Mouse (Mus musculus) intestine, postnatal 0 days (tissue): ENCODE data around the gene Prpf38b. TPM values are rescaled to one million over a fixed set of nuclear protein-coding genes. Genes with fewer than 3 reads are reported as not detected.

ENCODE experiments used
- ATAC-seq: fragments of 200-750 bp; cut with Nextera tagmentation; 2 replicates; pipeline ENCODE4 v1.8.0; 2017; ENCODE audit warnings: mild to moderate bottlenecking, moderate TSS enrichment, moderate library complexity
- H3K27ac ChIP-seq: fragments of 300-500 bp; sonication (generic); 2 replicates; pipeline ENCODE4 v1.5.1; 2014; ENCODE audit warnings: mild to moderate bottlenecking, low read depth, low read length, moderate library complexity
- H3K27me3 ChIP-seq: fragments of 300-500 bp; sonication (generic); replicated peaks from 2 replicates; pipeline ENCODE4 v1.6.1; 2014; ENCODE audit warnings: low read length, mixed read lengths; ENCODE audit not compliant: control insufficient read depth, insufficient read depth
- H3K36me3 ChIP-seq: fragments of 300-500 bp; sonication (generic); 2 replicates; pipeline ENCODE4 v1.6.1; 2014; ENCODE audit warnings: mild to moderate bottlenecking, moderate library complexity; ENCODE audit not compliant: control insufficient read depth, insufficient read depth
- H3K4me1 ChIP-seq: fragments of 300-500 bp; sonication (generic); replicated peaks from 2 replicates; pipeline ENCODE4 v1.6.1; 2014; ENCODE audit warnings: antibody characterized with exemption, low read length, mixed read lengths; ENCODE audit not compliant: control insufficient read depth, insufficient read depth
- H3K4me2 ChIP-seq: fragments of 300-500 bp; sonication (generic); replicated peaks from 2 replicates; pipeline ENCODE4 v1.6.1; 2014; ENCODE audit warnings: low read depth, mild to moderate bottlenecking, moderate library complexity
- H3K4me3 ChIP-seq: fragments of 300-500 bp; sonication (generic); 2 replicates; pipeline ENCODE4 v1.5.1; 2014; ENCODE audit warnings: low read depth, low read length
- H3K9ac ChIP-seq: fragments of 300-500 bp; sonication (generic); 2 replicates; pipeline ENCODE4 v1.6.1; 2014; ENCODE audit warnings: mild to moderate bottlenecking, low read depth, low read length
- H3K9me3 ChIP-seq: fragments of 300-500 bp; sonication (generic); 2 replicates; pipeline ENCODE4 v1.6.1; 2016; ENCODE audit warnings: mixed run types; ENCODE audit not compliant: control insufficient read depth
- CTCF ChIP-seq: sonication (generic); IDR thresholded peaks from 2 replicates; pipeline ENCODE4 v1.5.1; 2016; ENCODE audit warnings: low read depth, mild to moderate bottlenecking, control low read depth, antibody characterized with exemption, moderate library complexity
- WGBS: fragments of 180-500 bp; shearing (Covaris S2); extraction: QIAGEN DNeasy Blood & Tissue Kit; methylation state at CpG from one replicate; pipeline ENCODE4 v1.1.7; 2014; 5-methylcytosine and 5-hydroxymethylcytosine counted together
- polyA plus RNA-seq: library from polyadenylated mRNA; unstranded; fragments of >200 nt; fragmentation: Nextera tagmentation; extraction: Ambion mirVana; gene quantifications from 2 replicates; pipeline ENCODE4 v1.2.1, GENCODE M21; 2015

The Prpf38b gene
- 29.5 and 38.0 TPM in 2 replicates for polyA plus RNA-seq

DNA sequence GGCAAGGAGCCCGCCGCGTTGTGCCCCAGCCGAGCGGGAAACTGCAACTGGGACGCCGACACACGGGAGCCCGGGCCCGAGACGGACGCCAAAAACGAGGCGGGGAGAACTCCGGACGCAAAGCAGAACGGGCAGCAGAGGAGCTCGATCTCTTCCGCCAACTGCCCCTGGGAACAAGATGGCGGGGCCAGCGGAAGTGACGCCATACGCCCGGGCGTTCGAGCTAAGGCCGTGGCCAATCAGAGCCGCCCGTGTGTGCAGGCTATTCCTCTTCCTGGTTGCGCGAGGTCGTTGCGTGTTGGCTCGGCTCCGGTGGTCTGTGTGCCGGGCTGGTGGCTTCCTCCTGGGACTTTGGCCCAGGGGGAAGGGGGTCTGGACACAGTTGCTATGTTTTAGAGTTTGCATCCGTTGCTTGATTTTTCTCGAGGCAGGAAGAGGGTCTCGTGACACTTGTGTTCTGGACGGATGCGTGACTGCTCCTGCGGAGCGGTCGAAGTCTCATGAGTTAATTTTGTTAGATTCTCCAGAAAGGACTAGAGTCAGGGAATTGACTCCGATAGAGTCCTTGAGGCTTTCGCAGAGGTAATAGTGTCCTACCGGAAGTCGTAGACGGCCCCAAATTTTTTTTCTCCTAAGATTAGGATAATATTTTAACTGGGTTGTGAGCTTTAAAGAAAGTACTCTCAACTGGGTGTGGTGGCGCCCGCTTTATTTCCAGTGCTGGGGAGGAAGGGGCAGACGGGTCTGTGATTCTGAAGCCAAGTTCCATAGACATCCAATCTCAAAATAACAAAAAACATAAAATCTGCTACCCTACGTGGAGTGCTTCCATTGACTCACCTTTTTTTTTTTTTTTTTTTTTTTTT is at the start of gene Prpf38b:
Gene Prpf38b (minus strand): TSS at position 180 of the 866 bp plus-strand sequence.
- peak within 1 kb of the TSS; percentile 82 for H3K9ac ChIP-seq
- H3K4me1 ChIP-seq, result no peaks in the 10 kb centered on the region
- no peaks in the 10 kb centered on the region for H3K9me3 ChIP-seq
- peak; percentile 98 for ATAC-seq
- peak within 1 kb of the TSS; percentile 73 for H3K4me3 ChIP-seq
- H3K36me3 ChIP-seq, result peaks cover 12% of the 10 kb centered on the region; the same call in 1 of the 2 replicates
- H3K27me3 ChIP-seq, result no peaks in the 10 kb centered on the region
- TF ChIP-seq CTCF, result no peak
- peak within 1 kb of the TSS; percentile 99 for H3K27ac ChIP-seq
- H3K4me2 ChIP-seq, result peak within 1 kb of the TSS; percentile 90
- WGBS, result under 1% methylated on average over 53 of the region's 53 CpGs

DNA sequence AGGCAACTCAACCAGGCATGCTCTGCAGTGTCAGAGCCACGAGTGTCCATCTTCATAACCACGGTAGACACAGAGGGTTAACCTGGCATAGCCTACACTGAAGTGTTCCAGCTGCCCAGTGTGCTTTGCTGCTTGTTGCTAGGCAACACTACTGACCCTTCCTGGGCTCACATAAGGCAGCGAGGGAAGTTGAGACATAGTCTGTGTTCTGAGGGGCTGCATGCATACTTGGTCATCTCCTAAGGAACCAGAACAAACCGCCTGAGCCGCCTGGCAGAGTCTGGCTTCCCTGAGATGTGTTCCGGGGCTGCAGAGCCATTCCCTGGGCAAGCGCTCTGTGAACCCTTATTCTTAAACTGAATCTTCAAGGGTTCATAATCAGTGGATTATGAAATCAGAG is 49.7 kb upstream of the Prpf38b start:
- no peaks in the 10 kb centered on the region for H3K36me3 ChIP-seq
- H3K9me3 ChIP-seq, result no peaks in the 10 kb centered on the region
- no peak overlapping the region for H3K4me2 ChIP-seq
- H3K9ac ChIP-seq, result no peak overlapping the region
- no peaks in the 10 kb centered on the region for H3K4me1 ChIP-seq
- no peak overlapping the region for H3K27ac ChIP-seq
- ATAC-seq, result no peak
- 47% methylated on average over 7 of the region's 7 CpGs for WGBS
- no peaks in the 10 kb centered on the region for H3K27me3 ChIP-seq
- no peak overlapping the region for H3K4me3 ChIP-seq
- no peak for TF ChIP-seq CTCF

- Histone ChIP-seq H3K9ac (no peak overlapping the region), H3K36me3 (no peaks in the 10 kb centered on the region), H3K4me3 (no peak overlapping the region), H3K4me1 (no peaks in the 10 kb centered on the region), H3K27ac (no peak overlapping the region), H3K4me2 (no peak overlapping the region), H3K27me3 (no peaks in the 10 kb centered on the region), H3K9me3 (no peaks in the 10 kb centered on the region)
- ATAC-seq, result no peak
- no peak for TF ChIP-seq CTCF
- 57% methylated on average over 13 of the region's 13 CpGs for WGBS
Measured at GRCm38 (mm10) chr3:108959680-108960295, 48.3 kb upstream of the Prpf38b start.

DNA sequence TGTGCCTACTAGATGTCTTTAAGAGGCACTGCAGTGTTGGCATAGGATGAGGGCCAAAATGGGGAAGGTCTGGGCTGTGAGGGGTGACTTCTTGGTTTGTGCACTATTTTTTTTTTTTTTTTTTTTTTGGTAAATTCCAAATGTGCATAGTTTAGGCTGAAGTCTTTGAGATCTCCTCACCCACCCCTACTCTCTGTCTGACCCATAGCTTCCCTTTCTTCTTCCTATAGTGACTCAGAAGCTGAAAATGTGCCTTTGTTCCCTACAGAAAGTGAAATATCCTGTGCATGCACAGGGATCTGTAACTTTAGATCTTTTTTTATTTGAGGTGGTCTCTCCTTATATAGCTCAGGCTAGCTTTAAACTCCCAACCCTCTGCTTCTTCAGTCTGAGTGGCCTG is 46.4 kb upstream of the Prpf38b start:
- no peak for TF ChIP-seq CTCF
- Histone ChIP-seq H3K4me2 (no peak overlapping the region), H3K4me3 (no peak overlapping the region), H3K27me3 (no peaks in the 10 kb centered on the region), H3K27ac (no peak overlapping the region), H3K4me1 (no peaks in the 10 kb centered on the region), H3K9ac (no peak overlapping the region), H3K36me3 (no peaks in the 10 kb centered on the region), H3K9me3 (no peaks in the 10 kb centered on the region)
- no peak for ATAC-seq

- no peak for ATAC-seq
- WGBS, result 88% methylated on average over 10 of the region's 10 CpGs
- no peak overlapping the region for H3K4me2 ChIP-seq
- H3K9me3 ChIP-seq, result no peaks in the 10 kb centered on the region
- no peak overlapping the region for H3K27ac ChIP-seq
- H3K9ac ChIP-seq, result no peak overlapping the region
- TF ChIP-seq CTCF, result no peak
- no peaks in the 10 kb centered on the region for H3K4me1 ChIP-seq
- H3K36me3 ChIP-seq, result no peaks in the 10 kb centered on the region
- H3K27me3 ChIP-seq, result no peaks in the 10 kb centered on the region; the same call in 1 of the 2 replicates
- no peak overlapping the region for H3K4me3 ChIP-seq
Measured at GRCm38 (mm10) chr3:108940996-108941395, 29.5 kb upstream of the Prpf38b start.

DNA sequence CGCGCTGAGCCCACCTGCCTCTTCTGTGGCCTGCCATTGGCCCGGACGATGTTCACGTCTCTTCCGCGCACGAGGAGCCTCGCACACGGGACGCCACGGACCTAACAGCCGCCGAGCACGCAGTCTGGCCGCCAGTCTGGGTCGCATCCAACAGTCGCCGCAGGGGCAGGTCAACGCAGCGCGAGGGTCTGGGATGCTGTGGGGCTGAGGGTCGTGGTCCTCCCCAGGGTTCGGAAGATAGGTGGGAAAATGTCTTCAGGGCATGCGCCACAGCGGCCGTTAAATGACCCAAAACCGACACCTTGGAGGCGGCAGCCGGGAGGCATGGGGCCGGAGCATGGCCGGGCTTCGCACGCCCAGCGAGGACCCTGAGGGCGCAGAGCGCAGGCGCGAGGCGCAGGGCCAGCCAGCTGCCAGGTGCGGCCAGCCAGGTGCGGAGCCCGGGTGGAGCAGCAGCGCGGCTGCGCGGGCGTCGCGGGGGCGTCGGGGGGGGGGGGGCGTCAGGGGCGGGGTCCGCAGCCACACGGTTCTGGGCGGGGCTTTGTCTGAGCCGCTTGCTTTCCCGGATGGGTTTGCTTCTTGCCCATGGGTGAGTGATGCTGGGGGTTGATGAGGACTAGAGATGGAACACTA is 28.6 kb upstream of the Prpf38b start, which contains the start of gene Gm9857:
Gene Gm9857 (minus strand): TSS at position 445 of the 633 bp plus-strand sequence.
- 51% methylated on average over 43 of the region's 59 CpGs for WGBS
- Histone ChIP-seq H3K4me2 (peak within 1 kb of the TSS; percentile 50), H3K36me3 (no peaks in the 10 kb centered on the region), H3K4me3 (peak within 1 kb of the TSS; percentile 16; the same call in 1 of the 2 replicates), H3K9ac (no peak within 1 kb of the TSS), H3K4me1 (no peaks in the 10 kb centered on the region), H3K9me3 (no peaks in the 10 kb centered on the region), H3K27ac (no peak within 1 kb of the TSS), H3K27me3 (no peaks in the 10 kb centered on the region; the same call in 1 of the 2 replicates)
- ATAC-seq, result 0 out of 2 replicates have a peak, but pooled peaks have one; percentile 43
- no peak for TF ChIP-seq CTCF
